Mouse (Mus musculus): ENCODE data around the gene Zfp667.

DNA sequence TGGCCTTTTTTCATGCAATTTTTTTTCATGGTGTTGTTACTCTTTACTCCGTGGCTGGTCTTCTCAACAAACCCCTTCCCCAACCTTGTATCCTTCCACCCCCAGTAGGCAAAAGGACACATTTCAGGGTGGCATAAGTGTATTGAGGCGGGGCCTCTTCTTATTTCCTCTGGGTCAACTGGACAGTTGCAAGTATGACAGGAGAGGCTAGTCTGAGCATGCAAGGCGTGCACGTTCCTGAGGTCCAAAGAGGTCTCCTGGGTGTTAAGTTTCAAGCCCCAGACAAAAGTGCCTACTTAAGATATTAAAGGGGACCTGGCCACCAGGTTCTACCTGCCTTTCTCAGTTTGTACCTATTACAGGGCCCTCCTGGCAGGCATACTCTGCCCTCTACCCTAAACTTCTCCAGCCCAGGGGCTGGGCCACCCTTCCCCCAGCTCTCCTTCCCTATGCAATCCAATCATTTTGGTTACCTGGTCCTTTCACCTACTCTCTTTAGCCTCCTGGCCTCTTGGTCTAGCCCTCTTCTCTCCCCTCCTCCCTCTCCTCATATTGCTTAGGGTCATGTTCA lies 1.9 kb upstream of the Zfp667 start:
- TF ChIP-seq CTCF (IDR thresholded peaks at IDR 0.05; ENCODE audit: control insufficient read depth, insufficient read depth, insufficient read length) (no peak), MAX (IDR thresholded peaks at IDR 0.05) (no peak), MYOG (IDR thresholded peaks at IDR 0.05; ENCODE audit: control insufficient read depth, extremely low read depth, insufficient read length) (no peak), CEBPB (IDR thresholded peaks at IDR 0.05; ENCODE audit: low read depth) (no peak)
